Mouse (Mus musculus) spleen, adult 2 months (tissue): ENCODE data around the gene Etnk2.

Experiments
- CTCF ChIP-seq: fragments of 200-500 bp; IDR thresholded peaks from 2 replicates; pipeline ENCODE4 v1.5.1; 2011; ENCODE audit warnings: mild to moderate bottlenecking, inconsistent platforms; ENCODE audit not compliant: insufficient read depth, insufficient read length, insufficient replicate concordance; ENCODE audit errors: extremely low read depth
- POLR2A ChIP-seq: fragments of 200-500 bp; IDR thresholded peaks from 2 replicates; pipeline ENCODE4 v1.6.1; 2011; ENCODE audit warnings: low read depth, low read length, inconsistent platforms

- TF ChIP-seq CTCF, result no peak
- no peak for TF ChIP-seq POLR2A
Observed at GRCm38 (mm10) chr1:133408880-133409516, 45.6 kb downstream of the Etnk2 start.
